Mouse (Mus musculus) MEL (cell line): ENCODE results near the gene Pole4. TPM values are rescaled to one million over a fixed set of nuclear protein-coding genes. Genes with fewer than 3 reads are reported as not detected.

Experiments used
- DNase-seq: peaks from one replicate; pipeline ENCODE4 v3.0.0; 2011; ENCODE audit warnings: low read depth, low spot score
- H3K27ac ChIP-seq: 2 replicates; pipeline ENCODE4 v1.5.1; 2012; ENCODE audit warnings: low read depth, mild to moderate bottlenecking, control low read depth, low read length, moderate library complexity; ENCODE audit not compliant: control insufficient read depth
- H3K27me3 ChIP-seq, 2 experiments: fragments of 150-350 bp in 1 of 2; sonication (generic) in 1 of 2; 2 replicates each; pipeline ENCODE4 v1.6.1; 2012; ENCODE audit warnings: low read length in 2 of 2, mild to moderate bottlenecking in 2 of 2, improper control_type of control experiment in 1 of 2, moderate library complexity in 1 of 2; ENCODE audit not compliant: insufficient read depth in 2 of 2, control insufficient read depth in 1 of 2
- H3K36me3 ChIP-seq, 2 experiments: 2 replicates each; pipeline ENCODE4 v1.6.1; 2012 to 2014; ENCODE audit warnings: low read length in 2 of 2, improper control_type of control experiment in 1 of 2, inconsistent platforms in 1 of 2, mild to moderate bottlenecking in 1 of 2; ENCODE audit not compliant: insufficient read depth in 2 of 2, control insufficient read depth in 1 of 2
- H3K4me1 ChIP-seq, 2 experiments: fragments of 150-350 bp in 1 of 2; sonication (generic) in 1 of 2; 2 replicates each; pipeline ENCODE4 v1.6.1; 2012; ENCODE audit warnings: low read length in 2 of 2, improper control_type of control experiment in 1 of 2, mild to moderate bottlenecking in 1 of 2; ENCODE audit not compliant: insufficient read depth in 2 of 2, control insufficient read depth in 1 of 2
- H3K4me3 ChIP-seq, 2 experiments: fragments of 150-350 bp in 1 of 2; sonication (generic) in 1 of 2; 2 replicates each; pipeline ENCODE4 v1.5.1; 2012; ENCODE audit warnings: low read depth in 2 of 2, low read length in 2 of 2, mild to moderate bottlenecking in 2 of 2, moderate library complexity in 2 of 2, control low read depth in 1 of 2, improper control_type of control experiment in 1 of 2; ENCODE audit not compliant: control insufficient read depth in 1 of 2, insufficient read depth in 1 of 2
- H3K79me2 ChIP-seq: 2 replicates; pipeline ENCODE4 v1.6.1; 2012; ENCODE audit warnings: mild to moderate bottlenecking, low read length, moderate library complexity; ENCODE audit not compliant: control insufficient read depth, poor library complexity, insufficient read depth
- H3K9ac ChIP-seq: 2 replicates; pipeline ENCODE4 v1.6.1; 2012; ENCODE audit warnings: low read depth, mild to moderate bottlenecking, control low read depth, low read length, moderate library complexity; ENCODE audit not compliant: control insufficient read depth, poor library complexity, severe bottlenecking
- H3K9me3 ChIP-seq: fragments of 150-350 bp; sonication (generic); replicated peaks from 2 replicates; pipeline ENCODE4 v1.6.1; 2012; ENCODE audit warnings: mild to moderate bottlenecking, low read length, improper control_type of control experiment, moderate library complexity; ENCODE audit not compliant: insufficient read depth
- CHD1 ChIP-seq: IDR thresholded peaks from 2 replicates; pipeline ENCODE4 v1.6.1; 2012; ENCODE audit warnings: low read depth, mild to moderate bottlenecking, inconsistent platforms, low read length, improper control_type of control experiment
- CHD2 ChIP-seq: IDR thresholded peaks from 2 replicates; pipeline ENCODE4 v1.6.1; 2011; ENCODE audit warnings: low read length, improper control_type of control experiment
- CTCF ChIP-seq, 3 experiments: IDR thresholded peaks in 2 of 3; conservative IDR thresholded peaks in 1 of 3; 2 replicates each; pipeline ENCODE4 v1.5.1; 2011 to 2012; ENCODE audit warnings: low read length in 3 of 3, low read depth in 2 of 3, mild to moderate bottlenecking in 2 of 3, improper control_type of control experiment in 1 of 3, inconsistent platforms in 1 of 3, mixed read lengths in 1 of 3, moderate library complexity in 1 of 3; ENCODE audit not compliant: control insufficient read depth in 1 of 3, insufficient read depth in 1 of 3, poor library complexity in 1 of 3, severe bottlenecking in 1 of 3
- E2F4 ChIP-seq: IDR thresholded peaks from 2 replicates; pipeline ENCODE4 v1.6.1; 2011; ENCODE audit warnings: low read depth, low read length, improper control_type of control experiment, borderline replicate concordance
- GATA1 ChIP-seq: IDR thresholded peaks from 2 replicates; pipeline ENCODE4 v1.6.1; 2011; ENCODE audit warnings: low read depth, low read length, improper control_type of control experiment
- HCFC1 ChIP-seq: IDR thresholded peaks from 2 replicates; pipeline ENCODE4 v1.6.1; 2012; ENCODE audit warnings: low read depth, mild to moderate bottlenecking, inconsistent platforms, low read length, improper control_type of control experiment, moderate library complexity
- JUND ChIP-seq: IDR thresholded peaks from 2 replicates; pipeline ENCODE4 v1.6.1; 2011; ENCODE audit warnings: low read depth, mild to moderate bottlenecking, improper control_type of control experiment, low read length
- MAX ChIP-seq: IDR thresholded peaks from 2 replicates; pipeline ENCODE4 v1.6.1; 2011; ENCODE audit warnings: low read length, improper control_type of control experiment
- MAZ ChIP-seq: IDR thresholded peaks from 2 replicates; pipeline ENCODE4 v1.6.1; 2012; ENCODE audit warnings: low read depth, mild to moderate bottlenecking, inconsistent platforms, low read length, improper control_type of control experiment
- MEF2A ChIP-seq: IDR thresholded peaks from 2 replicates; pipeline ENCODE4 v1.6.1; 2014; ENCODE audit warnings: low read depth, mild to moderate bottlenecking, inconsistent platforms, low read length, improper control_type of control experiment; ENCODE audit not compliant: poor library complexity, insufficient replicate concordance, severe bottlenecking; ENCODE audit errors: extremely low read depth
- MXI1 ChIP-seq: IDR thresholded peaks from 2 replicates; pipeline ENCODE4 v1.6.1; 2011; ENCODE audit warnings: mild to moderate bottlenecking, low read depth, low read length, improper control_type of control experiment
- MYB ChIP-seq: IDR thresholded peaks from 2 replicates; pipeline ENCODE4 v1.6.1; 2011; ENCODE audit warnings: mild to moderate bottlenecking, low read depth, low read length, improper control_type of control experiment
- MYC ChIP-seq: IDR thresholded peaks from 2 replicates; pipeline ENCODE4 v1.6.1; 2011; ENCODE audit warnings: low read depth, mild to moderate bottlenecking, low read length, improper control_type of control experiment, moderate library complexity
- NRF1 ChIP-seq: IDR thresholded peaks from 2 replicates; pipeline ENCODE4 v1.6.1; 2014; ENCODE audit warnings: low read depth, mild to moderate bottlenecking, inconsistent platforms, low read length, improper control_type of control experiment, moderate library complexity; ENCODE audit not compliant: poor library complexity, insufficient read depth, severe bottlenecking
- POLR2A ChIP-seq, 2 experiments: IDR thresholded peaks; 2 replicates each; pipeline ENCODE4 v1.6.1; 2011 to 2012; ENCODE audit warnings: low read length in 2 of 2, mild to moderate bottlenecking in 2 of 2, control low read depth in 1 of 2, improper control_type of control experiment in 1 of 2, low read depth in 1 of 2, moderate library complexity in 1 of 2; ENCODE audit not compliant: control insufficient read depth in 1 of 2, insufficient read depth in 1 of 2, poor library complexity in 1 of 2
- POLR2AphosphoS2 ChIP-seq: IDR thresholded peaks from 2 replicates; pipeline ENCODE4 v1.6.1; 2011; ENCODE audit warnings: low read length, improper control_type of control experiment
- POLR2AphosphoS5 ChIP-seq: IDR thresholded peaks from 2 replicates; pipeline ENCODE4 v1.6.1; 2012; ENCODE audit warnings: low read depth, borderline replicate concordance, mild to moderate bottlenecking, inconsistent platforms, low read length, moderate library complexity, mixed read lengths
- RAD21 ChIP-seq: IDR thresholded peaks from 2 replicates; pipeline ENCODE4 v1.6.1; 2011; ENCODE audit warnings: mild to moderate bottlenecking, low read depth, low read length, improper control_type of control experiment
- RCOR1 ChIP-seq: IDR thresholded peaks from 2 replicates; pipeline ENCODE4 v1.6.1; 2012; ENCODE audit warnings: low read depth, mild to moderate bottlenecking, inconsistent platforms, low read length, improper control_type of control experiment
- SIN3A ChIP-seq: IDR thresholded peaks from 2 replicates; pipeline ENCODE4 v1.6.1; 2012; ENCODE audit warnings: low read length, improper control_type of control experiment, inconsistent platforms
- SMC3 ChIP-seq: IDR thresholded peaks from 2 replicates; pipeline ENCODE4 v1.6.1; 2011; ENCODE audit warnings: low read depth, low read length, improper control_type of control experiment
- TBP ChIP-seq: IDR thresholded peaks from 2 replicates; pipeline ENCODE4 v1.8.0; 2011; ENCODE audit warnings: low read depth, low read length, improper control_type of control experiment
- USF2 ChIP-seq, 2 experiments: IDR thresholded peaks; 2 replicates each; pipeline ENCODE4 v1.6.1; 2011 to 2012; ENCODE audit warnings: improper control_type of control experiment in 2 of 2, low read length in 2 of 2, borderline replicate concordance in 1 of 2, inconsistent platforms in 1 of 2, low read depth in 1 of 2, mild to moderate bottlenecking in 1 of 2; ENCODE audit not compliant: insufficient read depth in 1 of 2
- ZC3H11A ChIP-seq: IDR thresholded peaks from 2 replicates; pipeline ENCODE4 v1.6.1; 2012; ENCODE audit warnings: low read depth, mild to moderate bottlenecking, inconsistent platforms, low read length, improper control_type of control experiment
- ZKSCAN1 ChIP-seq: IDR thresholded peaks from 2 replicates; pipeline ENCODE4 v1.6.1; 2012; ENCODE audit warnings: low read depth, mild to moderate bottlenecking, inconsistent platforms, low read length, improper control_type of control experiment, moderate library complexity
- ZMIZ1 ChIP-seq: IDR thresholded peaks from 2 replicates; pipeline ENCODE4 v1.6.1; 2012; ENCODE audit warnings: low read depth, mild to moderate bottlenecking, inconsistent platforms, low read length, improper control_type of control experiment, moderate library complexity
- polyA plus RNA-seq, 2 experiments: library from polyadenylated mRNA; stranded (reverse) in 1 of 2; unstranded in 1 of 2; fragments of >175 nt in 1 of 2; fragments of >200 nt in 1 of 2; gene quantifications; 2 replicates each; pipeline versions ENCODE4 v1.2.1 to v1.2.4; 2012; ENCODE audit warnings: low replicate concordance in 2 of 2, low read depth in 1 of 2; ENCODE audit not compliant: insufficient read length in 2 of 2, insufficient read depth in 1 of 2, missing spikeins in 1 of 2
- total RNA-seq: library from RNA; depleted of rRNA; stranded (reverse); fragments of 300-350 nt; gene quantifications from 2 replicates; pipeline ENCODE4 v1.2.3, GENCODE M21; 2012

Pole4 gene
- total and polyA plus RNA-seq, 3 experiments: 67.2 to 76.7 TPM; not detected in 1

DNA sequence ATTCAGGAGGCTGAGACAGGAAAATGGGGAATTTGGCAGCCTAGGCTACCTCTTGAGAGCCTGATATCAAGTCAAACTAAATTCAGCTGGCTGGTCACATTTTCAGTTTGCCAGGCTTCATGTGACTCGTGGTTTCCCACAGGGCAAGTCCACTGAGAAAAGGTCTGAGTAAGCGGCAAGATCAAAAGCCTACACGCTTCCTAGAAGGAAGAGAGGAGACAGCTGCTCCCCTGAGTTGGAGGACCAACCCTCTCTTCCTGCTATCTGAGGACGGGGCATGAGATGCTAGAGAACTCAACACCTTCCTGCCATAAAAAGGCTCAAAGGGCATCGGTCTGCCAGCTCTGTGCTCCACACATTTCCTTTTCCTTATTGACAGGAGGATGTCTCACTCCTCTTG lies 41.9 kb upstream of the Pole4 start:
- no peak overlapping the region for H3K9ac ChIP-seq
- H3K9me3 ChIP-seq: no peaks in the 10 kb centered on the region
- H3K4me3 ChIP-seq: no peak overlapping the region
- TF ChIP-seq MAZ (no peak), GATA1 (no peak), CHD1 (no peak), POLR2AphosphoS5 (no peak), TBP (no peak), ZMIZ1 (no peak), POLR2AphosphoS2 (no peak), RCOR1 (no peak), ZKSCAN1 (no peak), CTCF (IDR thresholded peaks at IDR 0.05 in 2 of 3, conservative IDR thresholded peaks at IDR 0.05 in 1 of 3; ENCODE audit: control insufficient read depth in 1 of 3, insufficient read depth in 1 of 3, low read depth in 2 of 3, low read length in 3 of 3, poor library complexity in 1 of 3, severe bottlenecking in 1 of 3) (no peak), MAX (no peak), JUND (no peak), POLR2A (IDR thresholded peaks at IDR 0.05; ENCODE audit: control insufficient read depth in 1 of 2, insufficient read depth in 1 of 2, low read depth in 1 of 2, low read length in 2 of 2, poor library complexity in 1 of 2) (no peak), NRF1 (no peak), CHD2 (no peak)
- peaks cover 0 to 15% of the 10 kb centered on the region in 2 experiments; a peak in 3 of 4 replicates for H3K36me3 ChIP-seq
- H3K27me3 ChIP-seq: no peaks in the 10 kb centered on the region
- DNase-seq: no peak
- H3K27ac ChIP-seq: no peak overlapping the region
- peaks cover 0 to 6% of the 10 kb centered on the region in 2 experiments; a peak in 2 of 4 replicates for H3K4me1 ChIP-seq
- no peaks in the 10 kb centered on the region; the same call in 1 of the 2 replicates for H3K79me2 ChIP-seq

DNA sequence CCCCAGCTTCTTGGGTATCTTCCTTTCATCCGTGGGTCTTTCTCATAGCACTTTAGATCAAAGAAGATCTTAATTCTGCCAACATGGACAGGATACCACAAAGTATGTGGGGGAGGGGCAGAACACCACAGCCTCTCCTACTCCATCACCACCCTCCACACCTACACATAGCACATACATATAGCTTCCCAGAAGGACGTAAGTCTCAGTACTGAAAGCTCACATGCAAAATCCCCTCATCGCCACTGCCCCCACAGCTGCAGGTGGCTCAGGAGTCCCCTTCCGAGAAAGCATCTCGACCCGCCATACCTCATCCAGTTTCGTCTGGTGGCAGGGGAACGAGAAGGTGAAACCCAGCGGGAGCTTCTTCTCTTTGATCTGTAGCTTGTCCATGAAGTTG lies 39.4 kb upstream of the Pole4 start:
- H3K9ac ChIP-seq: no peak overlapping the region
- H3K4me1 ChIP-seq: no peaks in the 10 kb centered on the region
- no peak for TF ChIP-seq HCFC1
- TF ChIP-seq GATA1: no peak
- no peak overlapping the region for H3K4me3 ChIP-seq
- H3K27ac ChIP-seq: no peak overlapping the region
- no peaks in the 10 kb centered on the region for H3K79me2 ChIP-seq
- H3K9me3 ChIP-seq: no peaks in the 10 kb centered on the region
- DNase-seq: no peak
- peaks cover 0 to 12% of the 10 kb centered on the region in 2 experiments; a peak in 2 of 4 replicates for H3K36me3 ChIP-seq
- no peaks in the 10 kb centered on the region for H3K27me3 ChIP-seq

DNA sequence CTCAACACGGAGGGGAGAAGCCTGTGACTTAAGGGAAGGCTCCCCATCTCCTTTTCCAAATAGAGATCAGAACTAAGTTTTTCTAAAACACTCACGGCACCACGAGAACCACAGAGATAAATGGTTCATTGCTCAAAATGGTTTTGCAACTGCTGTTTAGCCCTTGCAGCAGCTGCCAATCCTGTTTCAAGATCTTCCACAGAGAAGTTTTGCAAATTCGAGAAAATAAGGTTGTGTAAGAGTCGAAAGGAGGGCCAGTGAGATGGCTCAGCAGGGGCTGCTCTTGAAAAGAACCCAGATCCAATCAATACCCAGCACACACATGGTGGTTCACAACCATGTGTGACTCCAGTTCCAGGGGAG lies 36.3 kb upstream of the Pole4 start:
- no peaks in the 10 kb centered on the region for H3K27me3 ChIP-seq
- H3K79me2 ChIP-seq: no peaks in the 10 kb centered on the region
- H3K4me1 ChIP-seq: no peaks in the 10 kb centered on the region
- no peak overlapping the region for H3K9ac ChIP-seq
- H3K9me3 ChIP-seq: no peaks in the 10 kb centered on the region
- no peak overlapping the region for H3K27ac ChIP-seq
- no peak for DNase-seq
- peaks cover 0 to 14% of the 10 kb centered on the region in 2 experiments; a peak in 2 of 4 replicates for H3K36me3 ChIP-seq
- no peak overlapping the region for H3K4me3 ChIP-seq
- TF ChIP-seq E2F4 (no peak), USF2 (IDR thresholded peaks at IDR 0.05; ENCODE audit: borderline replicate concordance in 1 of 2, insufficient read depth in 1 of 2, low read depth in 1 of 2, low read length in 2 of 2) (no peak), NRF1 (no peak), SMC3 (no peak), HCFC1 (no peak), TBP (no peak), MXI1 (no peak), ZC3H11A (no peak), MYC (no peak), MYB (no peak), CHD2 (no peak), SIN3A (no peak), RAD21 (no peak), MAX (no peak), JUND (no peak), MEF2A (no peak), ZKSCAN1 (no peak)
